Mouse (Mus musculus): ENCODE results near the gene Gas2l1.

GRCm38 (mm10) chr11:5008867-5009266 lies 56.3 kb downstream of the Gas2l1 start:
- TF ChIP-seq TAL1 (IDR thresholded peaks at IDR 0.05; ENCODE audit: low read length) (no peak), GATA1 (IDR thresholded peaks at IDR 0.05; ENCODE audit: low read length) (no peak)
